Mouse (Mus musculus) heart, embryonic 13.5 days (tissue): Measurements from ENCODE around the gene Krt20. TPM values are rescaled to one million over a fixed set of nuclear protein-coding genes. Genes with fewer than 3 reads are reported as not detected.
A peak's percentile ranks its signal among the peaks of the same experiment; 100 is the strongest.

Experiments
- ATAC-seq: fragments of 200-750 bp; cut with Nextera tagmentation; 2 replicates; pipeline ENCODE4 v1.8.0; 2017; ENCODE audit warnings: moderate TSS enrichment; ENCODE audit not compliant: insufficient number of reproducible peaks, low FRiP score, low TSS enrichment; ENCODE audit errors: extremely low read depth
- H3K27ac ChIP-seq: fragments of 300-500 bp; sonication (generic); replicated peaks from 2 replicates; pipeline ENCODE4 v1.5.1; 2015; ENCODE audit warnings: moderate library complexity, mild to moderate bottlenecking, inconsistent platforms
- H3K27me3 ChIP-seq: fragments of 300-500 bp; sonication (generic); replicated peaks from 2 replicates; pipeline ENCODE4 v1.6.1; 2015; ENCODE audit warnings: mild to moderate bottlenecking, inconsistent platforms
- H3K36me3 ChIP-seq: fragments of 300-500 bp; sonication (generic); 2 replicates; pipeline ENCODE4 v1.6.1; 2015; ENCODE audit warnings: mild to moderate bottlenecking, inconsistent platforms
- H3K4me1 ChIP-seq: fragments of 300-500 bp; sonication (generic); 2 replicates; pipeline ENCODE4 v1.6.1; 2015; ENCODE audit warnings: inconsistent platforms
- H3K4me2 ChIP-seq: fragments of 300-500 bp; sonication (generic); 2 replicates; pipeline ENCODE4 v1.6.1; 2015; ENCODE audit warnings: inconsistent platforms, mild to moderate bottlenecking, moderate library complexity
- H3K4me3 ChIP-seq: fragments of 300-500 bp; sonication (generic); 2 replicates; pipeline ENCODE4 v1.5.1; 2015; ENCODE audit warnings: moderate library complexity, mild to moderate bottlenecking, inconsistent platforms
- H3K9ac ChIP-seq: fragments of 300-500 bp; sonication (generic); 2 replicates; pipeline ENCODE4 v1.6.1; 2015; ENCODE audit warnings: inconsistent platforms, mild to moderate bottlenecking, moderate library complexity
- H3K9me3 ChIP-seq: fragments of 300-500 bp; sonication (generic); 2 replicates; pipeline ENCODE4 v1.6.1; 2016; ENCODE audit warnings: inconsistent platforms
- WGBS: fragments of 180-500 bp; shearing (Covaris S2); methylation state at CpG from one replicate; pipeline ENCODE4 v1.1.7; 2015; ENCODE audit warnings: mixed read lengths; 5-methylcytosine and 5-hydroxymethylcytosine counted together
- polyA plus RNA-seq: library from polyadenylated mRNA; unstranded; fragments of >200 nt; fragmentation: Nextera tagmentation; extraction: Ambion mirVana; gene quantifications from 2 replicates; pipeline ENCODE4 v1.2.1, GENCODE M21; 2015

Gene Krt20
- polyA plus RNA-seq, 1 experiment from 2014 or later = 2.3 TPM

DNA sequence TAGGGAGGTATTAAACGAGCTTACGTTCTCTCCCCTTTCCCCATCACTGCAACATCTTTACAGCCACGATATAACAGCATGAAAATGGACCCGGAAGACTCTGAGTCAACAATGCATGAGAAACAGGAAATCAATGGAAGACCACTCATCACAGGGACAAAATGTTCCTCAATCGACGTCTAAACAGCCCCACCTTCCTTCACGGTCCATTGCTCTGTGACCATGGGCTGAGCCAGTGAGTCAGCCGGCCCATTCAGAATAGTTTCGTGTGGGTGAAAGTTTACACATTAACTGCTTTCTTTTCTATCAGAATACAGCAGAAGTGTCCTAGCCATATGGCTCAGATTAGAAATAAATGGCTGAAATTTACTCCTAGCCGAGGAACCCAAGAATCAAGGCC lies 16.8 kb upstream of the Krt20 start:
- H3K4me3 ChIP-seq = no peak overlapping the region
- H3K27ac ChIP-seq = no peak overlapping the region
- no peaks in the 10 kb centered on the region for H3K36me3 ChIP-seq
- H3K4me2 ChIP-seq = no peak overlapping the region
- no peak for ATAC-seq
- H3K9ac ChIP-seq = no peak overlapping the region
- WGBS = 79% methylated on average over 10 of the region's 10 CpGs
- no peaks in the 10 kb centered on the region for H3K4me1 ChIP-seq
- H3K27me3 ChIP-seq = peaks cover 6% of the 10 kb centered on the region; the same call in 1 of the 2 replicates
- no peaks in the 10 kb centered on the region for H3K9me3 ChIP-seq

DNA sequence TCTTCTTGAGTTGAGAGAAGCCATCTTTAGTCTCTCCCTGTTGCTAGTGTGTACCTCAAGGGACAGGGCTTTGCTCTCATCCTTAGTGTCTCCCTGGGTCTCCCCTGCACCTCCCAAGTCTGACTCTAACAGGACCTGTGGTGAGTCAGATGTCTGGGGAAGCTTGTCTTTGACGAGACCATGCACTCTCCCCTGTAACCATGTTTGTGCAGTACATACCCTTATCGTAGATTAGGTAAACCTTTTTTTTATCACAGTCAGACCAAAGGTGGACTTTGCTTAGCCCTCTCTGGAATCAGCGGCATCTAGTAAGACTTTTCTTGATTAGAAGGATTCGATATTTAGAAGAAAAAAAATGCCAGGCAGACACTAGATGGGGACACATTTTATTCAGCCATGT lies 16.1 kb upstream of the Krt20 start:
- H3K27ac ChIP-seq = no peak overlapping the region
- peaks cover 3% of the 10 kb centered on the region; the same call in 1 of the 2 replicates for H3K27me3 ChIP-seq
- H3K9me3 ChIP-seq = no peaks in the 10 kb centered on the region
- no peaks in the 10 kb centered on the region for H3K4me1 ChIP-seq
- no peaks in the 10 kb centered on the region for H3K36me3 ChIP-seq
- WGBS = 71% methylated on average over 4 of the region's 4 CpGs
- H3K4me2 ChIP-seq = no peak overlapping the region
- no peak for ATAC-seq
- no peak overlapping the region for H3K9ac ChIP-seq
- H3K4me3 ChIP-seq = no peak overlapping the region

DNA sequence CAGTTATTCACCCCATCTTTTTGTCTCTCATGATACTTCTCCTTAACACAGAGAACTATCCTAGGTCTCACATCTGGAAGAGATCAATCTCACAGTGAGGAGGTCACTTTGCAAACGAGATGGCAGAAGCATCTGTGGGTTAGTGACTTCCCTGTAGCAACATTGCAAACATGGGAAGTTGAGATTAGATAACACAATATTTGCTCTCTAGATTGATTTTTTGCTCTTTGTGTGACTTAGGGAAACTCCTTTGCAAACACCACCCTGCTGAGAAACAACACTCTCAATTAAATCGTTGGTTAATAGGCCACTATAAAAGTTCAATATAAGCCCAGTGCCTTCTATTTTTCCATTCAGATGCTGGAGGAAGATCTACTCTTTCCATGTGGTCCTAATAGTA lies 10.8 kb upstream of the Krt20 start:
- Histone ChIP-seq H3K4me2 (no peak overlapping the region), H3K9ac (no peak overlapping the region), H3K4me3 (no peak overlapping the region), H3K36me3 (no peaks in the 10 kb centered on the region), H3K4me1 (no peaks in the 10 kb centered on the region), H3K27ac (no peak overlapping the region), H3K9me3 (no peaks in the 10 kb centered on the region), H3K27me3 (no peaks in the 10 kb centered on the region; the same call in 1 of the 2 replicates)
- WGBS = 37% methylated on average over 2 of the region's 2 CpGs
- no peak for ATAC-seq

DNA sequence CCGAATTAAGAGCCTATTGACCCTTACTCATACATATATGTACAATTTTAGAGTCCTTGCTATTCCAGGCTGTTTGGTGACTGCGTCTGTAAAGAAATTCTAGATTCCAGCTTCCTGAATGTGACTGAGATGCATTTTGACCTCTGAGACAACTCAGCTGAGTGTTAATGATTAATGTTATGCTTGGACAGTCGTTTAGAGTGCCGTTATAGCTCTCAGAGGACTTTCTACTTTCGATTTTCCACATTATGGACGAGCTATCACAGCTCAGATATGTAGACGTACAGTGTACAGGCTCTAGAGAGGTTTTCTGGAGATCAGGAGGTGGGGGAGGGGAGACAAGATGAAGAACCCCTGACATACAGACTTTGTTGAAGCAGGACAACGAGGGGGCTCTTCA lies 3.3 kb upstream of the Krt20 start:
- no peaks in the 10 kb centered on the region for H3K9me3 ChIP-seq
- no peak overlapping the region for H3K27ac ChIP-seq
- H3K4me1 ChIP-seq = peaks cover 8% of the 10 kb centered on the region
- no peaks in the 10 kb centered on the region for H3K27me3 ChIP-seq
- no peaks in the 10 kb centered on the region for H3K36me3 ChIP-seq
- ATAC-seq = no peak
- 57% methylated on average over 8 of the region's 8 CpGs for whole genome bisulfite sequencing
- H3K4me2 ChIP-seq = no peak overlapping the region
- H3K9ac ChIP-seq = no peak overlapping the region
- no peak overlapping the region for H3K4me3 ChIP-seq

DNA sequence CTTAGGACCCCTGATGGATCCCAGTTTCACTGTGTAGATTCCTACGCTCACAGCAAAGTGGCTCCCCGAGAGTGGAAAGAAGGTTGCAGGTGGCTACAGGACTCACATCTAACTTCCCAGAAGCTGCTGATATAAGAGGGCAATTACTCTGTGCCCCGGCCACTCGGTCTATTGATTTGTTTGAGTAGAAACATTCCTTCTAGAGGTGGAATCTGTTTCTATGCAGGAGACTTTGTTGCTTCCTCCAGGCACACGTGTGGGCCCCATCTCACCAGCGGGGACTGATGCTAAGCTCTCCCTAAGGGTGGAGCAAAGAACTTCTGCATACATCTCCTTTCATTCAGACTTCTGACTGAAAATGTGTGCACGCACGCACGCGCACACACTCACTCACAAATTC lies 1.5 kb upstream of the Krt20 start:
- no peak overlapping the region for H3K9ac ChIP-seq
- H3K4me2 ChIP-seq = no peak overlapping the region
- no peaks in the 10 kb centered on the region for H3K27me3 ChIP-seq
- no peaks in the 10 kb centered on the region for H3K9me3 ChIP-seq
- H3K4me1 ChIP-seq = peaks cover 8% of the 10 kb centered on the region
- H3K4me3 ChIP-seq = no peak overlapping the region
- ATAC-seq = no peak
- H3K27ac ChIP-seq = no peak overlapping the region
- 62% methylated on average over 10 of the region's 10 CpGs for whole genome bisulfite sequencing
- H3K36me3 ChIP-seq = no peaks in the 10 kb centered on the region

DNA sequence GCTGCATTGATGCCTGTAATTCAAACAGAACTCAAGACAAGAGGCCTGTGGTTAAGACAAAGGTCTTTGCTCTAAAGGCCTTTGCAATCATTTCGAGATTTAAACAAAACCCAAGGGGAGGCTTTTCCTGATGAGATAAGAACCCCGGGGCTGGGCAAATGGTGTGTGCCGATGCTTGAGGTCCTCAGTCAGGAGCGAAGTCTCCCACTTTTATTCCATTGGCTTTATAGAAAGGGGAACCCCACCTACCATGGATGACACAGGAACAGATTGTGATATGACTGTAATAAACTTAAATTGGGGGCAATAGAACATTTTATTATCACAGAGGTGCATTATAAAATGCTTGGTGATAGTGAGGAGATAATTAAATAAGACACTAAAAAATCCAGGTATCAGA lies 1.3 kb downstream of the Krt20 start:
- Histone ChIP-seq H3K4me2 (no peak overlapping the region), H3K27ac (no peak overlapping the region), H3K4me3 (no peak overlapping the region), H3K9me3 (no peaks in the 10 kb centered on the region), H3K4me1 (peaks cover 8% of the 10 kb centered on the region), H3K9ac (no peak overlapping the region), H3K36me3 (no peaks in the 10 kb centered on the region), H3K27me3 (no peaks in the 10 kb centered on the region)
- 51% methylated on average over 4 of the region's 4 CpGs for WGBS
- ATAC-seq = no peak

DNA sequence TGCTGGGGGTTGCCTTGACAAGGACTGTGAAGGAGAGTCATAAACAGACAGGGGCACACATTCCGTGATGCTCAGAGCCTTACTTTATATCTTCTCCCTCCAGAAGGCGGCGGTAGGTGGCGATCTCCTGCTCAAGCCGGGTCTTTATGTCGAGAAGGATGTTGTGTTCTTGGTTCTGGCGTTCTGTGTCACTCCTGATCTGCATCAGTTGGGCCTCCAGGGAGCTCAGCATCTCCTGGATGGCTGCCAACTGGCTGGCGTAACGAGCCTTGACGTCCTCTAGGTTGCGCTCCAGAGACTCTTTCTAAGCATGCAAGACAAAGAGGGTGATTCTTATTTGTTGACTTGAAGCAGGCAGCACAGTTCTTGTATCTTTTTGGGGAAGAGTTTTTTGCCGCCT lies 7.3 kb downstream of the Krt20 start:
- Histone ChIP-seq H3K4me1 (no peaks in the 10 kb centered on the region), H3K27me3 (no peaks in the 10 kb centered on the region), H3K4me3 (no peak overlapping the region), H3K9me3 (no peaks in the 10 kb centered on the region), H3K27ac (no peak overlapping the region), H3K9ac (no peak overlapping the region), H3K4me2 (no peak overlapping the region), H3K36me3 (no peaks in the 10 kb centered on the region)
- ATAC-seq = no peak
- WGBS = 51% methylated on average over 12 of the region's 12 CpGs

DNA sequence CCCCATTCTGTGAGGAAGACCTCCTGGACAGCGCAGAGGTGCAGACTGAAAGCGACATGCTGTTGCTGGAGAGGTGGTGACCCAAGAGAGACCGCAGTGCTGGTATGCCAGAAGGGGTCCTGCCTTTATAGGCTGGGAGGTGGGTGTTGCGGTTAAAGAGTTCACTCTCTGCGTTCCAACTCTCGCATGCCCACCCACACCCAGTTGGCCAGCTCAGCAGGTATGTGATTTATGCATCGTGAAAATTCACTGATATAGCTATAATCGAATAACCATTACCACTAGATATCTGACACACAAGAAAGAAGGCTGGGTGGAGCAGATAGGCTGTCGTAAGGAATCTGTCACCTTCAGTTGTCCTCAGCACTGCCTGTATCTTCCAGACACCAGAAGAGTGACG lies 15.8 kb downstream of the Krt20 start, which contains the start of gene Krt12:
Gene Krt12, minus strand, starts transcription at position 101 of the 400 bp plus-strand sequence.
- H3K27me3 ChIP-seq = peaks cover 31% of the 10 kb centered on the region
- 71% methylated on average over 10 of the region's 10 CpGs for WGBS
- H3K4me3 ChIP-seq = no peak within 1 kb of the TSS
- no peak for ATAC-seq
- H3K27ac ChIP-seq = no peak within 1 kb of the TSS
- H3K9me3 ChIP-seq = no peaks in the 10 kb centered on the region
- no peak within 1 kb of the TSS for H3K9ac ChIP-seq
- no peaks in the 10 kb centered on the region for H3K4me1 ChIP-seq
- no peaks in the 10 kb centered on the region for H3K36me3 ChIP-seq
- no peak within 1 kb of the TSS for H3K4me2 ChIP-seq

DNA sequence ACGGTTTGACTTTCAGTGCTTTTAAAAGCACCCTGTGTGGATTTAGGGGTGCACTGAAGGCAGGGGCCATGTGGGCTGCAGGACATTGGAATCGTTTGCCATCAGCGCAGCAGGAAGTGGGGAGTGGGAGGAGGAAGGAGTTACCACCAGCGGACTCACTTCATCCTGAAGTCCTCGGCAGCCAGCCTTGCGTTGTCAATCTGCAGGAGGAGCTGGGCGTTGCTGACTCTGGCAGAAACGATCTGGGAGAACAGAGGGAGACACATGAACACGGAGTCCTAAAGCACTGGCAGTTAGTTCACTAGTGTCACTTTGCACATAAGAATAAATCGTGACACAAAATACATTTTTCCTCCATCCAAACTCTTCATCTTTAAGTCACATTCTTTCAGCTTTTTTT lies 17.4 kb downstream of the Krt20 start:
- H3K4me2 ChIP-seq = 0 out of 2 replicates have a peak overlapping the region, but pooled peaks have one; percentile 16
- 37% methylated on average over 10 of the region's 10 CpGs for WGBS
- H3K9ac ChIP-seq = no peak overlapping the region
- H3K4me3 ChIP-seq = no peak overlapping the region
- no peak for ATAC-seq
- H3K27me3 ChIP-seq = peaks cover 38% of the 10 kb centered on the region
- H3K27ac ChIP-seq = no peak overlapping the region
- no peaks in the 10 kb centered on the region for H3K36me3 ChIP-seq
- no peaks in the 10 kb centered on the region for H3K4me1 ChIP-seq
- H3K9me3 ChIP-seq = no peaks in the 10 kb centered on the region

DNA sequence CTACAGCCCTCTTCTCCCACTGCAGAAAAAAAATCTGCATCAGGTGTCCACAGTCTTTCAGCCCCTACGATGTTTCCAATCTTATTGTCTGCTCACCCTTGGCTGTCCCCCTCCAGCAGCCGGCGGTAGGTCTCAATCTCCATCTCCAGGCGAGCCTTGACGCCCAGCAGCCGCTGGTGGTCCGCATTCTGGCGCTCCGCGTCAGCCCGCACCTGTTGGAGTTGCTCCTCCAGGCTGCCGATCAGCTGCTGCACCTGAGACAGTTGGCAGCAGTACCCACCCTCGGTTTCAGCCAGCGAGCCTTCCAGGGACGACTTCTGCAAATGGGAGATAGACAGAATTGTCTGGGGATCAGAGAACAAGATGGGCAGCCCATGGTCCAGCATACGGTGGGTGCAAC lies 20.1 kb downstream of the Krt20 start:
- no peak overlapping the region for H3K4me3 ChIP-seq
- no peak for ATAC-seq
- no peak overlapping the region for H3K4me2 ChIP-seq
- 53% methylated on average over 16 of the region's 16 CpGs for WGBS
- no peak overlapping the region for H3K9ac ChIP-seq
- H3K27ac ChIP-seq = no peak overlapping the region
- H3K36me3 ChIP-seq = no peaks in the 10 kb centered on the region
- H3K9me3 ChIP-seq = no peaks in the 10 kb centered on the region
- H3K27me3 ChIP-seq = peaks cover 32% of the 10 kb centered on the region; the same call in 1 of the 2 replicates
- no peaks in the 10 kb centered on the region for H3K4me1 ChIP-seq

DNA sequence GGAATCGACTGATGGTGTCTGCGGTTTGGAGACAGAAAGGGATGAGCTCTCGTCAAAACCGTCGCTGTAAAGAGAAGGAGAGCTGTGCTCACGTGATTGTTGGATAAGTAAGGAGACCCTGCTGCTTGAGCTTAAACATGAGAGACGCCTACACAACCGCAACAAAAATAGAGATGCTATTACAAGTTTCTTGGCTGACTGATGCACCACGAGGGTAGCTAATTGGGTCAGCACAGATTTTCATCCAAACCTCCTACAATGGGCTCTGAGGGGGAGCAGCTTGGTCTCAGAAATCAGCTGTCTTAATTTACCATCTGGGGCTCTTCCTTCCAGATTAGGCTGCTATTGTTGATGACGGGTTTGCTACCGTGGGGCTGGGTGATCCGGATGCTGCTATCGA lies 21.0 kb downstream of the Krt20 start:
- no peak overlapping the region for H3K27ac ChIP-seq
- no peaks in the 10 kb centered on the region for H3K9me3 ChIP-seq
- H3K4me2 ChIP-seq = no peak overlapping the region
- WGBS = 79% methylated on average over 13 of the region's 13 CpGs
- H3K27me3 ChIP-seq = peaks cover 29% of the 10 kb centered on the region; the same call in 1 of the 2 replicates
- ATAC-seq = no peak
- H3K36me3 ChIP-seq = no peaks in the 10 kb centered on the region
- H3K4me3 ChIP-seq = no peak overlapping the region
- no peak overlapping the region for H3K9ac ChIP-seq
- H3K4me1 ChIP-seq = no peaks in the 10 kb centered on the region

DNA sequence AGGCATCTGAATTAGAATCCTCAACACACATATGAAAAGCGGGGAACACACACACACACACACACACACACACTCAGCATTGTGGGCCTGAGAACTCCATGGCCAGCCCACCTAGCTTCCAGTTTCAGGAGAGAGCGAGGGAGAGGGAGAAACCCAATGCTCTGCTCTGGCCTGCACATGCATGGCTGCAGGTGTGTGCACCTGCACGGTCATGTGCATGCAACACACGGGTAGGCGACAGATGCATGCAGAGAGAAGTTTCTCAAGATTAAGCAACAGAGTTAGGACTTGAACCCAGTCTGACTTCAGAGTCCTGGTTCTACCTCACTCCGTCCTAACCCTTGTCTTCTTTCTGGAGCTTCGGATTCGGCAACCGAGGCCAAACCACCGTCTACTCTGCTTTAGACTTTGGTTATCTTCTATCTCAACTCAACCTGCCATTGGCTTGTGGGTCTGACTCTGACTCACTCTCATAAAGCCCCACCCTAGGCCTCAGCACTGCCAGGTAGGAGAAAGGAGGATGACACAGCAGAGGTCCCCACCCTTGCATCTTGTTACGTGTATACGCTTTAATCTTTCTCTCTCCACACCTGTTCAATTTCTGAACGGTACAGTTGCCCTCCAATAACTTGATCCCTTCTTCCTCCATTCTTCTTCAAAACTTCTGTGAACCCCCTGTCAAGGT lies 23.3 kb downstream of the Krt20 start:
- H3K4me3 ChIP-seq = no peak overlapping the region
- no peak overlapping the region for H3K9ac ChIP-seq
- no peak for ATAC-seq
- no peaks in the 10 kb centered on the region for H3K36me3 ChIP-seq
- H3K9me3 ChIP-seq = no peaks in the 10 kb centered on the region
- H3K4me2 ChIP-seq = no peak overlapping the region
- peaks cover 27% of the 10 kb centered on the region; the same call in 1 of the 2 replicates for H3K27me3 ChIP-seq
- H3K27ac ChIP-seq = no peak overlapping the region
- 79% methylated on average over 13 of the region's 13 CpGs for WGBS
- no peaks in the 10 kb centered on the region for H3K4me1 ChIP-seq
